Mouse (Mus musculus): ENCODE data around the gene Mrps7. TPM values are rescaled to one million over a fixed set of nuclear protein-coding genes. Genes with fewer than 3 reads are reported as not detected.

The Mrps7 gene
- polyA plus RNA-seq, 1 experiment from 2014 or later, result 92.8 TPM

DNA sequence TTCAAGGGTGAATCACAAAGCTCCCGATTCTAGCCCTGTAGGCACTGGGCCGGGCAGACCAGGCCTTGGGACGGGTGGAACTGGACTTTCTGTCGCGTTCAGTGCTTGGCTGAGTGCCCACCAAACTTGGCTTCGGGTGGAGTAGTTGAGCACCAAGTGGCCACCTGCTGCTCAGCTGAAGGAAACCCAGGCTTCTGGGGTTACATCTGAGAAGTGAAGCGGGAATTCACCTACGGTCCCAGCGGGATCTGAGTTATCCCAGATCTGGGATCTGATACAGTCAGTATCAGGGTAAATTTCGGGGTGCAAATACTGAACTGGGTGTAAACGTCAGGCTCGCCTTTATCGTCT lies 8.3 kb downstream of the Mrps7 start:
- Histone ChIP-seq H3K27ac (peak overlapping the region; percentile 87), H3K4me2 (peak overlapping the region; percentile 78), H3K9ac (peak overlapping the region; percentile 81), H3K9me3 (no peaks in the 10 kb centered on the region), H3K27me3 (no peaks in the 10 kb centered on the region), H3K36me3 (peaks cover 53% of the 10 kb centered on the region), H3K4me1 (peaks cover 15% of the 10 kb centered on the region), H3K4me3 (peak overlapping the region; percentile 70)
- ATAC-seq (ENCODE audit: insufficient number of reproducible peaks, insufficient read depth, low FRiP score, low TSS enrichment, low read depth), result no peak
- whole genome bisulfite sequencing, result under 1% methylated on average over 13 of the region's 13 CpGs

DNA sequence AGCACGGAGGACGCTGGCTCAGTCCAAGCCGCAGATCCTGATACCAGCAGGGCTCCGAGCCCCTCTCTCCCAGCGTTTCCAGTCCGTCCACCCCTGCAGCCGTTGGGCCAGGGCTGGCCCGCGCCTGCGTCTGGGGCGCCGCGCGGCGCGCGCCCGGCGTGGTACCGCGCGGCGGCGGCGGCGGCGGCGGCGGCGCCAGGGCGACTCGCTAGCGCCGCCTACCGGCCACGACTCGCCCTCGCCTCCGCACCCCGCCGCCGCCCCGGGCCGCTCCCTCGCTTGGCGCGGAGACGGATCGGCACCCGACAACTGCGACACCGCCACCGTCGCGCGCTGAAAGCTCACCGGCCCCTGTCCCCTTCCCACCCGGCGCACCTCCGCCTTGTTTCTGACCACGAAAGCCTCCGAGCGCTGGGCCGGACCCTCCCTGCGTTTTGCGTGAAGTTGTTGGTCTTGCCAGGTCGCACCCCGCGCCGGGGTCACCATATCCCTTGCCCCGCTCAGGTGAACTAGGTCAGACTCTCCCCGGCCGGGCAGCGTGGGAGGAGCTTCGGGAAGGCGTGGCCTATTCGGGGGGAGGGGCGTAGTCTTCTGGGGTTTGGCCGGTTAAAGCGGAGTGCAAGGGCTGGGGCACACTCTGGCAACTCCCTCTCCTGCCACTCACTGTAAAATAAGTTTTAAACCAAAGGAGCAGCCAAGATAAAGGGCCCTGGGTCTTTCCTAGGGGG lies 8.8 kb downstream of the Mrps7 start, which contains the start of gene Mif4gd:
Gene Mif4gd (minus strand): TSS at position 560 of the 728 bp plus-strand sequence.
- Histone ChIP-seq H3K36me3 (peaks cover 53% of the 10 kb centered on the region), H3K27me3 (no peaks in the 10 kb centered on the region), H3K4me1 (peaks cover 15% of the 10 kb centered on the region), H3K4me2 (peak within 1 kb of the TSS; percentile 78), H3K9me3 (no peaks in the 10 kb centered on the region), H3K4me3 (peak within 1 kb of the TSS; percentile 70), H3K9ac (peak within 1 kb of the TSS; percentile 81), H3K27ac (peak within 1 kb of the TSS; percentile 87)
- ATAC-seq (ENCODE audit: insufficient number of reproducible peaks, insufficient read depth, low FRiP score, low TSS enrichment, low read depth), result peak; percentile 68
- WGBS, result under 1% methylated on average over 53 of the region's 80 CpGs

DNA sequence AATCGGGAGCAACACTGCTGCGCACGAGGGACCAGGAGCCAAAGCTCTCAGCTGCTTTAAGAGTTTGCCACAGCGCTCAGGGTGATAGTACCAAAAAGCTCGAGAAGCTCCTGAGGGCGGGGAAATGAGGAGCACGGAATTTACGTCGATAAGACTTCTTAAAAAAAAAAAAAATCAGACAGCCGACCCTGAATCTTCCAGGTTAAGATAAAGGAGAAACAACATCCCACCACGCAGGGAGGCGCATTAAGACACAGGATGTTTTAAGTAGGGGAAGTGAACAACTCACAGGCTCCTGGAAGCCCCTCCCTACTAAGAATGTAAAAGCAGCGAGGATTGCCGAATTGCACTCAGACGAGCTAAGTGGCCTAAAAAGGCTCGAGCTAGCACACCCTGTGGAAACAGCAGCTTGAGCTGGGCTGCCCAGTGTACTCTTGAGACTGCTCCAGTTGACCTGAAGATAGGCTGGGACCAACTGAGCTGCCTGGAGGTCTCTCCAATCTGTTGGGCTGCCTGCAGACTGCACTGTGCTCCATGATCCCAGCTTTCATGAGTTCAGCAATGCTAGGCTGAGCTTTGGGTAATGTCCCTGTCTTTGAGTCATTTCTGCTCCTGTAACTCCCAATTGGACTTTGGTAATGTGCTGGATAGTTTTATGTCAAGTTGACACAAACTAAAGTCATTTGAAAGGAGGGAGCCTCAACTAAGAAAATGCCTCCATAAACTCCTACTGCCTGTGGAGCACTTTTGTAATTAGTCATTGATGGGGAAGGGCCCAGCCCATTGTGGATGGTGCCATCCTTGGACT lies 9.6 kb downstream of the Mrps7 start:
- H3K9me3 ChIP-seq, result no peaks in the 10 kb centered on the region
- WGBS, result under 1% methylated on average over 16 of the region's 16 CpGs
- peaks cover 46% of the 10 kb centered on the region for H3K36me3 ChIP-seq
- peaks cover 15% of the 10 kb centered on the region for H3K4me1 ChIP-seq
- no peaks in the 10 kb centered on the region for H3K27me3 ChIP-seq
- no peak for ATAC-seq (ENCODE audit: insufficient number of reproducible peaks, insufficient read depth, low FRiP score, low TSS enrichment, low read depth)
- H3K4me2 ChIP-seq, result peak overlapping the region; percentile 78
- peak overlapping the region; percentile 70 for H3K4me3 ChIP-seq
- H3K27ac ChIP-seq, result peak overlapping the region; percentile 87
- H3K9ac ChIP-seq, result peak overlapping the region; percentile 81

DNA sequence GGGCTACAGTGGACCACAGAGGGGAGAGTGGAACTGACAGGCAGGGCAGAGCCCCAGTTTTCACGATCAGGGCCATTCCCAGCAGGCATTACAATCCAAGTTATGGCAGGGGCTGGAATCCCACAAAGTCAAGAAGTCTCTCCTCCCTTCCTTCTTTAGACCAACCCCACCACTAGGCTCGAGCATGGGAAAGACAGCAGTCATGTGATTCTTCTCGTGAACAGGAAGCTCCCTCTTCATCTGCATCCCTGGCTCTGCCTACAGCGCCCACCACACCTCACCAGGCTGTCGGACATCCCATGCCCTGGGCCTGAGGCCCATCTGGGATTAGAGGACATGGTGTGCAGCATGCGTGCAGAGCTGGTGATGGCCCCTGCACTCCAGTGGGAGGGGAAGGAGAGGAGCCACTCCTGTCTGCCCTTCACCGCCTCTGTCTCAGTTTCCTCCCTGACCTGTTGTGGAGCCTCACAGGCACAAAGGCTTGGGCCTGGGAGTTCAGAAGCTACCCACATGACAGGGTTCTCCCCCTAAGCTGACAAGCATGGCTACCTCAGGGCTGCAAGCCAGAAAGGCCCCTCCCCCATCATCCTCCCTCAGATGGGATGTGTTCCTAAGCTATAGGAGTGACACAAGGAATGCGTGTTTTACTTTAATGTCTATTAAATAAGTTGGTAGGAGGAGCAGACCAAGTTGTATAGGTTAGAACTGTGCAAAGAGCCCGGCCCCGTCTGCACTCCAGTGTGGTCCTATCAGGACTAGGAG lies 10.8 kb downstream of the Mrps7 start:
- no peaks in the 10 kb centered on the region for H3K27me3 ChIP-seq
- H3K27ac ChIP-seq, result no peak overlapping the region
- no peak for ATAC-seq (ENCODE audit: insufficient number of reproducible peaks, insufficient read depth, low FRiP score, low TSS enrichment, low read depth)
- peaks cover 43% of the 10 kb centered on the region for H3K36me3 ChIP-seq
- peaks cover 15% of the 10 kb centered on the region for H3K4me1 ChIP-seq
- no peak overlapping the region for H3K4me3 ChIP-seq
- H3K9me3 ChIP-seq, result no peaks in the 10 kb centered on the region
- H3K9ac ChIP-seq, result no peak overlapping the region
- H3K4me2 ChIP-seq, result no peak overlapping the region
- 83% methylated on average over 10 of the region's 10 CpGs for WGBS

DNA sequence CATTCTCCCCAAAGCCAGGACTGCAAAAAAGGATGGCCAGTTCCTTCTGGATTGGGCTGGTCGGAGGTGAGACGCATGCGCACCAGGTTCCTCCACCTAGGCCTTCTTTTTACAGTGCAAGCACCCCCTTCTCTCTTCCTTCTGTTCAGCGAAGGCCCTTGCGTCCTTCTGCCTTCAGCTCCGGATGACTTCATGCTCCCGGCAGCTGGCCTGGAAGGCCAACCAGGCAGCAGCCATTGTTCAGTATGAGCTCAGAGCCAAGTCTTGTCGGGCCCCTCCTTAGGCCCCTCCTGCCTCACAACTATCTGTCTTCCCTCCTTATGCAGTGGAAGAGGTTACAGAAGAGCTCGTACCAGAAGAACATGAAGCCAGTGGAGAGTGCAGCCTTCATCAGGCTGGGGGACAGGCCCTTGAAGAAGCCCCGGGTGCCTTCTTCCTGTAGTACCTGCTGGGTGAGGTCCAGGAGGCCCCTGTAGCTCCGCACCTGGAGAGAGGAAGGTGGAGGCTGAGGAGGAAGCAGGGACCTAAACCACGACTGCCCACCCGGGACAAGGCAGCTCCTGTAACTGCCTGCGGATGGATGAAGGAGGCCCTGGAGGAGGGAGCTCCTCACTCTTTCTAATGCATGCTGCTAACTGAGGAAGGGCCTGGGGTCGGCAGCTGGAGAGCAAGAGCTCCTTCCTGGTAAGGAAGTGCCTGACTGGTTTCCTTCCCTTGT lies 11.5 kb downstream of the Mrps7 start:
- H3K27ac ChIP-seq, result no peak overlapping the region
- no peak overlapping the region for H3K4me3 ChIP-seq
- H3K4me2 ChIP-seq, result no peak overlapping the region
- 81% methylated on average over 15 of the region's 15 CpGs for WGBS
- H3K27me3 ChIP-seq, result no peaks in the 10 kb centered on the region
- peaks cover 47% of the 10 kb centered on the region for H3K36me3 ChIP-seq
- ATAC-seq (ENCODE audit: insufficient number of reproducible peaks, insufficient read depth, low FRiP score, low TSS enrichment, low read depth), result no peak
- peaks cover 15% of the 10 kb centered on the region for H3K4me1 ChIP-seq
- no peaks in the 10 kb centered on the region for H3K9me3 ChIP-seq
- H3K9ac ChIP-seq, result 0 out of 2 replicates have a peak overlapping the region, but pooled peaks have one; percentile 6

DNA sequence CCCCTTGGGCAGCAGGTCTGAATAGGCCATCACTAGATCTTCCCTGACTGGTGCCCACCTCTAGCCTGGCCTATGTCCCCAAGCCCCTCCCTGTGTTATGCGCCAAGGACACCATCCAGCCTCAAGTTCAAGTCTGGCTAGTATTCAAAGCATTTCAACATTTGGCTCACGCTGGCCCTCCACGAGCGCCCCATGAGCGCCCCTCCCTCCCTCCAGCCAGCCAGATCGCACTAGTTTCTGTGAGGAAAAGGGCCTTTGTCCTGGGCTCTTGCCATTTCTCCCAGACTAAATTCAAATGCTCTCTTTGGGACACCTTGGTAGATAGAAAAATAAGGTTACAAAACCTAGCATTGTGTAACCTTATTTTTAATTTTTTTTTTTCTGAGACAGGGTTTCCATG lies 12.2 kb downstream of the Mrps7 start:
- Histone ChIP-seq H3K4me1 (peaks cover 15% of the 10 kb centered on the region), H3K9me3 (no peaks in the 10 kb centered on the region), H3K27ac (no peak overlapping the region), H3K9ac (0 out of 2 replicates have a peak overlapping the region, but pooled peaks have one; percentile 6), H3K27me3 (no peaks in the 10 kb centered on the region), H3K4me2 (no peak overlapping the region), H3K4me3 (no peak overlapping the region), H3K36me3 (peaks cover 53% of the 10 kb centered on the region)
- 91% methylated on average over 6 of the region's 6 CpGs for WGBS
- ATAC-seq (ENCODE audit: insufficient number of reproducible peaks, insufficient read depth, low FRiP score, low TSS enrichment, low read depth), result no peak

DNA sequence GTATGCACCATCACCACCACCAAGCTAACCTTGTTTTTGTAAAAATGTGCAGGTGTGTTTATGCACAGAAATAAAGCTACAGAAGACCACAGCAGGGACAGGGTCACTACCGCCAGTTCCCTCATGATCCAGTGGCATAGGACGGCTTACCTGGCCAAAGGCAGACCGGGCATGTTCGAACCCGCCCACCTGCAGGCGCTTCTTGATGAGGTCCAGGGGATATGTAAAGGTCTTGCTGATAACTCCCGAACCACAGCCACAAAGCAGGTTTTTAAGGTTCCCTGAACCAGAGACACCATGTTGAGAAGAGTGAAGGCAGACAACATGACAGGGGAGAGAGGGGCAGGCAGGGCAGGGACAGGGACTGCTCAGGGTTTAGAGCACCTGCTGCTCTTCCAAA lies 12.6 kb downstream of the Mrps7 start:
- no peak overlapping the region for H3K9ac ChIP-seq
- no peak for ATAC-seq (ENCODE audit: insufficient number of reproducible peaks, insufficient read depth, low FRiP score, low TSS enrichment, low read depth)
- H3K4me2 ChIP-seq, result no peak overlapping the region
- peaks cover 14% of the 10 kb centered on the region for H3K4me1 ChIP-seq
- H3K9me3 ChIP-seq, result no peaks in the 10 kb centered on the region
- WGBS, result 86% methylated on average over 7 of the region's 7 CpGs
- H3K27me3 ChIP-seq, result no peaks in the 10 kb centered on the region
- H3K36me3 ChIP-seq, result peaks cover 58% of the 10 kb centered on the region
- no peak overlapping the region for H3K4me3 ChIP-seq
- no peak overlapping the region for H3K27ac ChIP-seq

DNA sequence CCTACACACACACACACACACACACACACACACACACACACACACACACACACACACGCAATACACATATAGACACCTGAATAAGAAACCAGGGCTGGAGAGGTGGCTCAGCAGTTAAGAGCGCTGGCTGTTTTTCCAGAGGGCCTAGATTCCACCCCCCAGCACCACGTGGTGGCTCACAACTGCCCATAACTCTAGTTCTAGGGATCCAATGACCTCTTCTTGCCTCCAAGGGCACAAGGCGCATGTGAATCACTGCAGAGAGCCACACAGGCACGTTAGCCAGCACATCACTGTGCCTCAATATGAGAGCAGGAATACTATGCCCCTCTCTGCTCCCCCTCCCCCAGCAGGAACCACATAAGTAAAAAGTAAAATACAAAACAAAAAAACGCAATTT lies 13.2 kb downstream of the Mrps7 start:
- Histone ChIP-seq H3K36me3 (peaks cover 61% of the 10 kb centered on the region), H3K27me3 (no peaks in the 10 kb centered on the region), H3K9me3 (no peaks in the 10 kb centered on the region), H3K4me3 (no peak overlapping the region), H3K9ac (no peak overlapping the region), H3K4me2 (no peak overlapping the region), H3K27ac (no peak overlapping the region), H3K4me1 (peaks cover 8% of the 10 kb centered on the region)
- no peak for ATAC-seq (ENCODE audit: insufficient number of reproducible peaks, insufficient read depth, low FRiP score, low TSS enrichment, low read depth)
- WGBS, result 85% methylated on average over 6 of the region's 6 CpGs

DNA sequence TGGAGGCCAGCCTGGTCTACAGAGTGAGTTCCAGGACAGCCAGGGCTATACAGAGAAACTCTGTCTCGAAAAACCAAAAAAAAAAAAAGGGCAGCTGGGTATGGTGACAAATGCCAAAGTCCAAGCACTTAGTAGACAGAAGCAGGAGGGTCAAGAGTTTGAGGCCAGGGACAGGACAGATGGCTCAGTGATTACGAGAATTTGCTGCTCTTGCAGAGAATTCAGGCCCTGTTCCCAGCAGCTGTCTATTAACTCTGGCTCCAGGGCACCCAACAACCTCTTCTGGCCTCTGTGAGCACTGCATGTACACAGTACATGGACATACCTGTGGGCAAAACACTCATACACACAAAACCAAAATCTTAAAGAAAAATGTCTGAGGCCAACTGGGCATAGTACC lies 14.3 kb downstream of the Mrps7 start:
- H3K4me1 ChIP-seq, result peaks cover 7% of the 10 kb centered on the region
- H3K27ac ChIP-seq, result no peak overlapping the region
- ATAC-seq (ENCODE audit: insufficient number of reproducible peaks, insufficient read depth, low FRiP score, low TSS enrichment, low read depth), result no peak
- 74% methylated on average over 2 of the region's 2 CpGs for WGBS
- H3K4me3 ChIP-seq, result no peak overlapping the region
- H3K27me3 ChIP-seq, result no peaks in the 10 kb centered on the region
- no peaks in the 10 kb centered on the region for H3K9me3 ChIP-seq
- no peak overlapping the region for H3K9ac ChIP-seq
- H3K36me3 ChIP-seq, result peaks cover 72% of the 10 kb centered on the region
- H3K4me2 ChIP-seq, result no peak overlapping the region

DNA sequence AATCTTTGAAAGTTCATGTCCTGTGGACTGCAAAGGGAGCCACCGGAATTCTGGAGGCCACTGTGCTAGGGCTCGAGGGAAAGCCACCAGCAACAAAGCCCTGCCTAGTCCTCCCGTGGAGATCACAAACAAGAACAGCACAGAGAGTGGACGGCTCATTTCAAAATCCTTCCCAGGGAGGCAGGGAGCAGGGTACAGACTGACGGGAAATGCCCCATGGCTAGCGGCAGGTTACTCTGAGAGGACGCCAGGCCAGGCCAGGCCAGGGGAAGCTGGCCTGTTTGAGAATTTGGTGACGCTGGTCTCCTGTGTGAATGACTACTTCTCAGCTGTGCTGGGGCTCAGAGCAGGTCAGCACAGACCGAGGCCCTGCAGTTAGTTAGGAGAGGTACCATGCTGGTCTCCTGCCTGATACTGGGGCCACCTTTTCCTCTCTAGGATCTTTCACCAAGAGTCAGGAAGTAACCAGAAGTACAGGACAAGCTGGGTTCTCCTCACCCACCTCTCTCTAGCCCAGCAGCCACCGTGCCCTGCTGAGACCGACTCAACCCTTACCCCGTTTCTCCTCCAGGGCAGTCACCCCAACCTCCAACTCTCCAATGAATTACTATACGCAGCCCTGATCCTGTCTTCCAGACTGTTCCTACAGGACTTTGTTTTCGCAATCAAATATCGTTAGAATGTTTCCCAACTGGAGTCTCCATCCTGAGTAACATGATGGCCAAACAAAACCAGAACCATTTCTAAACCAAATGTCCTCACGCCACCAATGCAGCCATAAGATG lies 15.2 kb downstream of the Mrps7 start:
- no peak overlapping the region for H3K4me3 ChIP-seq
- peaks cover 75% of the 10 kb centered on the region for H3K36me3 ChIP-seq
- ATAC-seq (ENCODE audit: insufficient number of reproducible peaks, insufficient read depth, low FRiP score, low TSS enrichment, low read depth), result no peak
- H3K27ac ChIP-seq, result no peak overlapping the region
- no peak overlapping the region for H3K4me2 ChIP-seq
- no peaks in the 10 kb centered on the region for H3K9me3 ChIP-seq
- 88% methylated on average over 16 of the region's 16 CpGs for WGBS
- no peaks in the 10 kb centered on the region for H3K27me3 ChIP-seq
- H3K9ac ChIP-seq, result no peak overlapping the region
- no peaks in the 10 kb centered on the region; the same call in 1 of the 2 replicates for H3K4me1 ChIP-seq
